Mouse (Mus musculus) liver (tissue): Measurements from ENCODE around the gene Hist1h4b.

Experiments
- DNase-seq: peaks from one replicate; pipeline ENCODE4 v3.0.0-alpha.2; 2020; ENCODE audit warnings: mixed read lengths

The Hist1h4b gene

GRCm38 (mm10) chr13:23740256-23740840 lies 16.5 kb upstream of the Hist1h4b start:
- no peak for DNase-seq

GRCm38 (mm10) chr13:23740910-23741309 lies 15.9 kb upstream of the Hist1h4b start:
- DNase-seq, result peak; percentile 55

- no peak for DNase-seq
These were observed 14.8 kb upstream of the Hist1h4b start for GRCm38 (mm10) chr13:23742007-23742406.

- DNase-seq, result no peak
These were observed 13.6 kb upstream of the Hist1h4b start for GRCm38 (mm10) chr13:23743215-23743614.

- no peak for DNase-seq
These were observed 12.8 kb upstream of the Hist1h4b start for GRCm38 (mm10) chr13:23743963-23744362.

- peak; percentile 53 for DNase-seq
These were observed 12.1 kb upstream of the Hist1h4b start for GRCm38 (mm10) chr13:23744421-23745380.

- DNase-seq, result peak; percentile 87
These were observed 11.2 kb upstream of the Hist1h4b start, which contains the start of gene Hist1h3c for GRCm38 (mm10) chr13:23745381-23746161. Hist1h3c (minus strand) TSS chr13:23745602.

- peak; percentile 84 for DNase-seq
These were observed 10.4 kb upstream of the Hist1h4b start, which contains the start of gene Hist1h2bb for GRCm38 (mm10) chr13:23746201-23747080. Hist1h2bb (plus strand) TSS chr13:23746734.

GRCm38 (mm10) chr13:23747081-23747891 lies 9.5 kb upstream of the Hist1h4b start:
- DNase-seq, result peak; percentile 61

- DNase-seq, result peak; percentile 83
These were observed 8.9 kb upstream of the Hist1h4b start for GRCm38 (mm10) chr13:23747892-23748288.

GRCm38 (mm10) chr13:23749563-23750121 lies 7.2 kb upstream of the Hist1h4b start:
- no peak for DNase-seq

- peak; percentile 92 for DNase-seq
These were observed 5.9 kb upstream of the Hist1h4b start, which contains the start of gene Hist1h2ab for GRCm38 (mm10) chr13:23750839-23751477. Hist1h2ab (plus strand) TSS chr13:23751126.

- no peak for DNase-seq
These were observed 5.3 kb upstream of the Hist1h4b start for GRCm38 (mm10) chr13:23751478-23751956.

- DNase-seq, result peak; percentile 90
These were observed 4.6 kb upstream of the Hist1h4b start, which contains the start of gene Hist1h3b for GRCm38 (mm10) chr13:23752067-23752741. Hist1h3b (plus strand) TSS chr13:23752267.

GRCm38 (mm10) chr13:23752742-23753172 lies 4.1 kb upstream of the Hist1h4b start:
- DNase-seq, result no peak

GRCm38 (mm10) chr13:23753314-23754078 lies 3.3 kb upstream of the Hist1h4b start:
- DNase-seq, result no peak

GRCm38 (mm10) chr13:23755000-23755399 lies 1.8 kb upstream of the Hist1h4b start:
- DNase-seq, result no peak

- DNase-seq, result peak; percentile 80
These were observed 479 bp downstream of the Hist1h4b start for GRCm38 (mm10) chr13:23757211-23757773.
